Mouse (Mus musculus) heart, embryonic 15.5 days (tissue): Measurements from ENCODE around the gene Olfr711. TPM values are rescaled to one million over a fixed set of nuclear protein-coding genes. Genes with fewer than 3 reads are reported as not detected.

ENCODE experiments used
- polyA plus RNA-seq: library from polyadenylated mRNA; unstranded; fragments of >200 nt; fragmentation: Nextera tagmentation; extraction: Ambion mirVana; gene quantifications from 2 replicates; pipeline ENCODE4 v1.2.1, GENCODE M21; 2015

The Olfr711 gene
- polyA plus RNA-seq, 1 experiment from 2014 or later, result not detected

Other genes with a start within 250 kb of the Olfr711 start
- gene Olfr697, start 233.0 kb downstream of the Olfr711 start, polyA plus RNA-seq, result not detected in 2 replicates
- not detected in 2 replicates for gene Olfr698, start 220.1 kb downstream of the Olfr711 start, polyA plus RNA-seq
- not detected in 2 replicates for gene Olfr699, start 182.3 kb downstream of the Olfr711 start, polyA plus RNA-seq
- gene Olfr700, start 166.6 kb downstream of the Olfr711 start, polyA plus RNA-seq, result not detected in 2 replicates
- gene Olfr701, start 161.3 kb downstream of the Olfr711 start, polyA plus RNA-seq, result not detected in 2 replicates
- not detected in 2 replicates for gene Olfr702, start 141.6 kb downstream of the Olfr711 start, polyA plus RNA-seq
- not detected in 2 replicates for gene Olfr703, start 132.1 kb downstream of the Olfr711 start, polyA plus RNA-seq
- not detected in 2 replicates for gene Olfr704, start 112.3 kb downstream of the Olfr711 start, polyA plus RNA-seq
- gene Olfr705, start 98.6 kb downstream of the Olfr711 start, polyA plus RNA-seq, result not detected in 2 replicates
- not detected in 2 replicates for gene Olfr706, start 87.3 kb downstream of the Olfr711 start, polyA plus RNA-seq
- gene Olfr707, start 74.2 kb downstream of the Olfr711 start, polyA plus RNA-seq, result not detected in 2 replicates
- gene Olfr1532-ps1, start 67.5 kb downstream of the Olfr711 start, polyA plus RNA-seq, result not detected in 2 replicates
- gene Olfr709-ps1, start 43.2 kb downstream of the Olfr711 start, polyA plus RNA-seq, result not detected in 2 replicates
- gene Olfr710, start 27.1 kb downstream of the Olfr711 start, polyA plus RNA-seq, result not detected in 2 replicates
- gene Olfr6, start 11.5 kb downstream of the Olfr711 start, polyA plus RNA-seq, result not detected in 2 replicates
- not detected in 2 replicates for gene Olfr2, start 30.6 kb upstream of the Olfr711 start, polyA plus RNA-seq
- not detected in 2 replicates for gene Olfr713, start 55.7 kb upstream of the Olfr711 start, polyA plus RNA-seq
- gene Olfr714, start 95.5 kb upstream of the Olfr711 start, polyA plus RNA-seq, result not detected in 2 replicates
- gene Olfr17, start 117.8 kb upstream of the Olfr711 start, polyA plus RNA-seq, result not detected in 2 replicates
- gene Olfr715b, start 134.9 kb upstream of the Olfr711 start, polyA plus RNA-seq, result not detected in 2 replicates
- not detected in 2 replicates for gene Olfr715, start 155.6 kb upstream of the Olfr711 start, polyA plus RNA-seq
- not detected in 2 replicates for gene Olfr716, start 162.9 kb upstream of the Olfr711 start, polyA plus RNA-seq
- gene Nlrp14, start 191.5 kb upstream of the Olfr711 start, polyA plus RNA-seq, result not detected in 2 replicates
- not detected in 2 replicates for gene Rbmxl2, start 234.0 kb upstream of the Olfr711 start, polyA plus RNA-seq